Mouse (Mus musculus): ENCODE data around the gene Srp14.

Srp14 gene

DNA sequence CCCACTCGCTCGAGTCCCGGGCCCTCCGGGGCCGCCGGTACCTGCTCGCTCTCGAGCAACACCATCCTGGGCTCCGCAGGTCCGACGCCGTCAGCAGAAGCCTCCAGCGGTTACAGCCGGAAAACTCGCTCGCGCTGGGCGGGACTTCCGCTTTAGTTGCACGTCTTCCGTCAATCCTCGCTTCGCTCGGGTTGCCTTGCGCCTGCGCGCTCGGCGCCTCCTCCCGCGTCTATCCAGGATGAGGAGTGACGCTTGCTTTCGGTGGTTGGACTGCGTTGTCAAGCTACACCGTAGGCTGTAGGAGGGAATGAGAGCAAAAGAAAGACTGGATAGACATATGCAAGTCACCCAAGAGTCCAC lies at the start of gene Srp14:
Gene Srp14, minus strand, starts transcription at position 162 of the 360 bp plus-strand sequence.
- peak; percentile 96 for DNase-seq (ENCODE audit: low read depth, low spot score)

GRCm38 (mm10) chr2:118526545-118526944 lies 47.0 kb upstream of the Srp14 start:
- no peak for DNase-seq (ENCODE audit: low read depth, low spot score)

DNA sequence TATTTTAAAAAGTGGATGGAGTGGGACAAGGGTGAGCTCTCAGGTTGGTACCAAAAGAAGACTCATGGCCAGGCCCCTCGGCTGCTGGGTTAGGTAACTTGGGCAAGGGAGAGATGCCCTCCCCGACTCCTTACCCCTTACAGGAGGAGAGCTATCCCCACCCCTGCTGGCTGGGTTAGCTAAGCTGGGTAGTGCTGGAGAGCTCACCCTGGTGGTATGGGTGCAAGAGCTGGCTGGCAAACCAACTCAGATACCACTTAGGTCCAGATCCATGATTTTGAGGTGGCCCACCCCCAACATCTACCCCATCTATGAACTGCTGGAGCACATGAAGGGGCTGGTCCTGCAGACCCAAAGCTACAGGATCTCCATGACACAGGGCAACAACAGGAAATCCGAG lies 45.3 kb upstream of the Srp14 start:
- DNase-seq (ENCODE audit: low read depth, low spot score) = no peak

DNA sequence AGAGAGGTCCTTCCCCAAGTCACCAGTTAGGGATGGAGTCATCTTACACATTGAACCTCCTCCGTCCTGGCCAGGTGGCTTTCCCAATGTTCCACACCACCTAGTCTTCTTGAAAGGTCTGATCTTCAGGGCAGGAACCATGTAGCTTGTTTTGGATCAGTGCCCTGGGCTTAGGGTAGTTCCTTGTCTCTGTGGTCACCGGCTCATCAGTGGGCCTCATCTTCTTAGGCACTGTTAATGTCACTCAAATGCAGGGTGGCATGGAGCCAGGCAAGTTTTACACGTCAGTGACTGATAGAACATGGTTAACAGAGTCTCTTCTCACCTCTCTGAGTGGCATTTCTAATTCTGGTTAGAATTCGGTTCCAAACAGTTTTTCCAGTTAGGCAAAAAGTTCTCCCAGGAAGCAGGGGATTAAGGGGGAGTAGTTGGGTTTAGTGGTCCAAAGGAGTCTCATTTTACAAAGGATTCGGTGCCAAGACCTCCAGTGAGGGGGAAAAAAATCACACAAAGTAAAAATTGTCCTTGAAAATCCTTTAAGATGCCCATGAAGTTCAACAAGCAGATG lies 43.7 kb upstream of the Srp14 start:
- no peak for DNase-seq (ENCODE audit: low read depth, low spot score)

DNA sequence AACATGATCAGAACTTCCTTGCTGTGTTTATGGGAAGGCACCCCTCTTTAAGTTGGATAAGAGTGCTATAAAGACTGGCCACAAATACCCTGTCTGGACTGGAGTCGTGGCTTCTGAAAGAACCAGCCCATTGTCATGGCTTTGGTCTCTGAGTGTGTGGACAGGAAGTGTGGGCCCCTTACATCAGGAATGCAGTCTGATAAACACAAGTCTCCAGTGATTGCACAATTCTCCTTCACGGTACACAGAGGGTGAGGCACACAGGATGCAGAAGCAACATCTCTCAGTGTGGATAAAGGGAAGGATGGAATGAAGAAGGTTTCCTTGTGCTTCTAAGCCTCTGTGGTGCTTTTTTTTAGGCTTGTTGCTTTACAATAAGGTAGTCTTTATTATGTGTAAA lies 42.8 kb upstream of the Srp14 start:
- no peak for DNase-seq (ENCODE audit: low read depth, low spot score)

GRCm38 (mm10) chr2:118520042-118520933 lies 40.8 kb upstream of the Srp14 start:
- DNase-seq (ENCODE audit: low read depth, low spot score) = peak; percentile 59

DNA sequence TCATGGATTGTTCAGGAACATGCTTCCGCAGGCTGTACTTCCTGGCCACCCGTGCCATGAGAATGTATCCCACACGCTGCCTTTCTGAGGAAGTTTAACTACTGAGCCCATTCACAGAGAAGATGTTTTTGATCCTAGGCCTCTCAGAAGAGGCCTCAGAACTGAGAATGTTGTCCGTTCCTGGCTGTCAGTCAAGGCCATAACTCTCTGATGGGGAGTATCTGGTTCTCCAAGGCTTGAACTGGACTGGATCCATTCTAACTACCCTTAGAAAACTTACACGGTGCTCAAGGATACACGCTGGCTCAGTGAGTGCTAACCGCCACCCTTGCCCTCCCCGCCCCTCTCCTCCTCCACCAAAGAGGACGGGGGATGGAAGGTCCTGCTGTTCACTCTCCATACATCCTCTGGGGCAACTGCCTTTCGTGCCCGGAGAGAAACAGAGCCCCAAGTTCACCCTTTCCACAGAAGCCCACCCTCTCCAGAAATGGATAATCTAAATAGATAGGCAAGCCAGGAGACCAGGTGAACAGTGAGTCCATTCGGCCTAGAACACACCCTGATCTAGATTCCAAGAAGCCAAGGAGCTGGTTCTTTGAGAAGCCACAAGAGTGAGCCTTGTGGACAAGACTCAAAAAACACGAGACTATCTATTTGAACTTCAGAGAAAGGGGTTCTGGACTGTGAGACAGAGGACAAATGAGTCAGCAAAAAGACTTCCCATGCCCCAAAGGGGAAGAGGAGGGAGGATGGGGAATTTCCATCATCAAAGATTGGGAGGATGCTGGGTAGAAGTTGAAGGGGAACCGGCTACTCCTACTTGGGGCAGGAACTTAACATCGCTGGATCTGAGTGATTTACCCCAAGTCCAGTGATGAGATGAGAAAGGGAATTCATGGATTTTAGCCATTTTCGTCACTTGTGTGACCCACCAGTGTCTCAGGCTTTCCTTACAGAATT lies 33.2 kb upstream of the Srp14 start:
- no peak for DNase-seq (ENCODE audit: low read depth, low spot score)

DNA sequence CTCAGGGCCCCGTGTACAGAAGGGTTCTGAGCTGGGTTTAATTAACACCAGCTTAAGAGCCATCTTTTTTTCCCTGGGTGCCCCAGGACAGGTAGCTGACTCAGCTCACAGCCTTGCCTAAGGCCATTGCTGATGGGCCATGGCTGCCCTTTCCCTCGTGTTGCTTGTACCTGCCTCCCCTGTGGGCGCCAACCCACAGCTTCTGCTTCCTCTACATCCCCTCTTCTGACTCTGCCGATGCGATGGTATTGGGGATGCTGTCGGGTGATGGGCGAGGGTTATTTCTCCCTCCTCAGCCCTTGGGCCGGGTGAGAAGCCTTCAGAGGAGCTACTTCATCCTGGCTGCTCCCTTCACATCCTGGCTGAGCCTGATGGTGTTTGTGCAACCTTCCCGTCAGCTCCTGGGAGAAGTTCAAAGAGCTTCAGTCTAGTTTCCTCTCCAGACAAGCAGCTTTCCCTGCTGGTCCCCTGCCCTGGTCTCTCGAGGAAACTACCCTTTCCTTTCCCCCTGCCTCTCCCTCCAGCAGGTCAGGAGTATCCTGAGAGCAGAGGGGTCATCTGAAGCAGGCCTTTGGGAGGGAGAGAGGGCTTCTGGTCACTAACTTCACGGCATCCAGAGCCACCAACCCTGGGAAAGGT lies 32.4 kb upstream of the Srp14 start:
- DNase-seq (ENCODE audit: low read depth, low spot score) = no peak

DNA sequence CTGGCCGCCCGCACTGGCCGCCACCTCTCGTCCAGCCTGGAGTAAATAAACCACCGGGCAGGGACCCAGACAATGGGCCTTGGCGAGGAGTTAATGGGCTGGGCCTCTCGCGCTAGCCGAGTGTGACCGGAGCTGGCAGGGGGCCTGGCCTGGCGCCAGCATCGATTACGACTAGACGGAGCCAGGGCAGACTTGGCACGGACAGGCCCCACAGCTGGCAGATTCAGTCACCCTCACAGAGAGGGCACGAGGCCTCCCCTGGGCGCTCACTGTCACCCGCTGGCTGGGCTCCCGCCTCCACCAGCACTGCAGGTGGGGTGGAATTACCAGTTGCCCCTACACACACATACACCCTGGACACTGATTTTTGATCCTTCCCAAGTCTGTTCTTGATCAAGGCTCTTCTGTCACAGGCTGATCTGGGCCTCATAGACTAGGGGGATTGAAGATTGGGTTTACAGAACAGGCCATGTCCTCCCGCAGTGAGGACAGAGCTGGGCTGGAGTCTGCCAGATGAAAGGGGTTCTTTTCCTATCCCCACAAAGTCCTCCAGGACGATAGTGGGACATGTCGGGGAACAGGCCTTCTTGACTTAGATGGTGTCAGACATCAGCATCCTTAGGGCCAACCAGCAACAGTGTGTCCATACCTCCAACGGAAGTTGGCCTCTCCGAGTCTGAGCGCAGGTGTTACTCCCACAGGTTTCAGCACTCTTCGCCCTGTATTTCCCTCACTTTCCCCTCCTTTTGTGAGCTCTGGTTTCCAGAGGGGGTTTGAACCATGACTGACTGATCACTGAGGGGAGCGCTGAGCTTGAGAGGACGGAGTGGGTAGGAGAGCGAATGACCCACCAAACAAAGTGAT lies 31.2 kb upstream of the Srp14 start:
- peak; percentile 96 for DNase-seq (ENCODE audit: low read depth, low spot score)

DNA sequence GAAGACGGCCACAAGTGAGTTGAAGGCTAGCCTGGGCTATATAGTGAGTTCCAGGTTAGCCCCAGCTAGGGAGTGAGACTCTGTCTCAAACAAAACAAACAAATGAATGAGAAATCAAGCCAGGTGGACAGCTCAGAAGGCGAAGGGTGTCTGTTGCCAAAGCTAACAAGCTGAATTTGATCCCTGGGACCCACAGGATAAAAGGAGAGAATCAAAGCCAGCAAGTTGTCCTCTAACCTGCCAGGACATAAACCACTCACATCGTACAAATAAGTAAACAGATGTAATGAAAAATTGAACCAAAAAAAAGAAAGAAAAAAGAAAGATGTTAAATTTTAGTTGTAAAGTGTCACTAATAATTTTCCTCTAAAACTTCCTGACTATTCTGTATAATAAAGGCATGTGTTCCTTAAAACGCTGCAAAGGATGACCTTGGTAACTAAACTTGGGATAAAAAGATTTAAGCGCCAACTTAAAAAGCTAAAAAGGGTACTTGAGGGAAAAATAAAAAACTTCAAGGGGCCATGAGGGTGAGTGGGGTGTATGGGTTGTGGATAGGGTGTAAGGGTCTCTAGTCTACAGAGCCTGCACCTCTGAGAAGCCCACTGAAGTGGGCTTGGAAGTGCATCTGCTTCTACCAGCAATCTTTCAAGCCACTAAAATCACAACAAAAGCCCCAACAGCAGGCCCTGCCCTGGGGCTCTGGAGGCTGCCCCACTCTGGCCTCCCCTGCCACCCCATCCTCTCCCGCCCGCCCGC lies 30.4 kb upstream of the Srp14 start:
- DNase-seq (ENCODE audit: low read depth, low spot score) = no peak

DNA sequence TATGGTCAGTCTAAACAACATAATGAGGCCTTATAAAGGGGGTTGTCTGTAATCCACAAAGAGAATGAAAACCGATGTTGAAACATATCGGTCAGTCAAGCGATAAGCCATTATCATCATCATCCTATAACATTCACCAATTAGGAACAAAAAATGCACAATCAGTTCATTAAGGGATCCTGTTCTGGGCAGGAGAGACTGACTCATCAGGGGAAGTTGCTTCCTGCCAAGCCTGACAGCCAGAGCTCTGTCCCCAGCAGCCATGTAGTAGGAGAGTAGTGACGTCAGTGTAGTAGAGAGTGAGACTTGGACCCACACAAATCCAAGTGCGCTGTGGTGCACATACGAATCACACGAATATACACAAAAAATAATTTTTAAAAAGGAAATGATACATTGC lies 27.6 kb upstream of the Srp14 start:
- no peak for DNase-seq (ENCODE audit: low read depth, low spot score)

DNA sequence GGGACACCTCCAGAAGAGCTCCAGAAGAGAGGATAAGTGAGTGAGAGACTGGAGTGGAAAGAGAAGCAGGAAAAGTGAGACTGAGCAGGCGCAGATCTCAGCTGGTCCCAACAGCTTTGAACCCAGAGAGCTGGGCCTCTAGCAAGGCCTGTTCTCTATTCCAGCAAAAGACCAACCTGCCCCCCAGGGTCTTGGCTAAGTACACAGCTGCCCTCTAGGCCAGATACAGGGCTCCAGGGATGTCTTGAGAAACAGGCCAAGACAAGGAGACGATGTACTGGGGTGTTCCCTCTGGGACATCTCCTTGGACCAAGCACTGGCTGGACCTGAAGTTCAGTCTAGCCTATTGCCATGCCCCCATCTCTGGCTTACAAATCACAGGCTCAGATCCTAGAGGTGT lies 20.7 kb upstream of the Srp14 start:
- DNase-seq (ENCODE audit: low read depth, low spot score) = no peak

DNA sequence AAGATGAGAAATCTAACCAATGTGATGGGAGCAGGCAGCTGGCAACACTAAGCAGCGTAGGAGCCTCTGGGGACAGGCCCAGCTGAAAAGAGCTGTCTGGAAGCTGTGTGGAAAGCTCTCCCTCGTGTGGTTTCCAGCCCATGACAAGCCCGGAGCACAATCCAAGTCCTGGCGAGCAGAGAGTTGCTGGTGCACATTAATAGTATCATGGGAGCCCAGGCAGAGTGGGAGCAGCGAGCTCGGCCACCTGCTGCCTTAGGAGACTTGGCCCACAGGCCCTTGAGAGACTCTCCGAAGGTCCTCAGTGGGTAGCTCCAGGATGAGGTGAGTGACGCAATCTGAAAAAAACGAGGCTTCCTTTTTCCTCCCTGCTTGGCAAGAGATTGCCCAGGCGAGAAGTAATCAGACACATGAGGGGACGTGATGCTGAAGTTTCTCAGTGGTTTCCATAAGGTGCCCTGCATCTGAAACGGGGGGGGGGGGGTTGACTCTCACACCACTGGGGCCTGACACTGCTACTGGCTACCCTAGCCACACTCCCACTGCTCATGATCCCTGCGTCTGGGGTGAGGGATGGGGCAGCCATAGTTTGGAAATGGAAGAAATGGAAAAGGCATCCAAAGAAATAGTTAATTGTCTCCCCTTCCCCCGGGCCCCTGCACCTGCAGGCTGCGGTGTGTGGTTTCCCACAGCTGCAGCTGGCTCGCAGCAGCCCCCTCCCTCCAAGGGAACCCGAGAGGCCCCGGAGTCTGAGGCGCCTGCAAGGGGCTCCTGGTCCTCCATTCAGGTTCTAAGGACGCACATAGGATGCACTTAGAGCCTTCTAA lies 19.8 kb upstream of the Srp14 start:
- peak; percentile 60 for DNase-seq (ENCODE audit: low read depth, low spot score)

- no peak for DNase-seq (ENCODE audit: low read depth, low spot score)
Observed at GRCm38 (mm10) chr2:118498476-118498875, 19.0 kb upstream of the Srp14 start.

- DNase-seq (ENCODE audit: low read depth, low spot score) = no peak
Observed at GRCm38 (mm10) chr2:118497890-118498289, 18.4 kb upstream of the Srp14 start.

DNA sequence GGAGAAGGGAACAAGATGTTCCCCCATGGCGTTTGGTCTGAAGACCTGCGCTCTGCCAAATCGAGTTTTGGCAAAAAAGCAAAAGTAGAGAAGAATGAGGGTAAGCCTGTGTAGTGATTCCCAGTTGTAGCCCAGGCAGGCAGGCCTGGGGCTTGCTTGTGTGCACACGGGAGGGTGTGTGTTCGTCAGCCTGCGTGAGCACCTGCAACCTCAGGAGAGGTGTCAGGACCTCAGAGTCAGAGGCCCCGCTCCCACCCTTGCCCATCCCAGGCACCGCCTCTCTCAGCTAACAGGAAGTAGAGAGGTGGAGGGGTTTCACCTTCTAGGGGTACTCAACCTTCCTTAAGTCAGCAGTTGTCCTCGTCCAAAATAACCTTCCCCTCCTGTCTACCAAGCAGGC lies 15.5 kb upstream of the Srp14 start:
- DNase-seq (ENCODE audit: low read depth, low spot score) = no peak

- no peak for DNase-seq (ENCODE audit: low read depth, low spot score)
Observed at GRCm38 (mm10) chr2:118491741-118492395, 12.4 kb upstream of the Srp14 start.

GRCm38 (mm10) chr2:118491281-118491731 lies 11.8 kb upstream of the Srp14 start:
- DNase-seq (ENCODE audit: low read depth, low spot score) = peak; percentile 44

Measured in skeletal muscle tissue, adult 2 months (tissue).